Mouse (Mus musculus) stomach, postnatal 0 days (tissue): ENCODE data around the gene Fam171a2. TPM values are rescaled to one million over a fixed set of nuclear protein-coding genes. Genes with fewer than 3 reads are reported as not detected.

Experiments used
- ATAC-seq: fragments of 200-750 bp; cut with Nextera tagmentation; 2 replicates; pipeline ENCODE4 v1.8.0; 2017; ENCODE audit not compliant: low FRiP score, low TSS enrichment
- DNase-seq: peaks from one replicate; pipeline ENCODE4 v3.0.0-alpha.2; 2016; ENCODE audit warnings: low spot score
- H3K27ac ChIP-seq: fragments of 300-500 bp; sonication (generic); replicated peaks from 2 replicates; pipeline ENCODE4 v1.5.1; 2014; ENCODE audit warnings: mild to moderate bottlenecking, control low read depth
- H3K27me3 ChIP-seq: fragments of 300-500 bp; sonication (generic); 2 replicates; pipeline ENCODE4 v1.6.1; 2014; ENCODE audit warnings: low read length; ENCODE audit not compliant: control insufficient read depth, insufficient read depth
- H3K36me3 ChIP-seq: fragments of 300-500 bp; sonication (generic); 2 replicates; pipeline ENCODE4 v1.6.1; 2014; ENCODE audit warnings: low read length, mixed read lengths; ENCODE audit not compliant: control insufficient read depth, insufficient read depth
- H3K4me1 ChIP-seq: fragments of 300-500 bp; sonication (generic); replicated peaks from 2 replicates; pipeline ENCODE4 v1.6.1; 2014; ENCODE audit warnings: antibody characterized with exemption; ENCODE audit not compliant: control insufficient read depth, insufficient read depth
- H3K4me2 ChIP-seq: fragments of 300-500 bp; sonication (generic); replicated peaks from 2 replicates; pipeline ENCODE4 v1.6.1; 2014; ENCODE audit warnings: low read depth, mild to moderate bottlenecking, control low read depth, moderate library complexity
- H3K4me3 ChIP-seq: fragments of 300-500 bp; sonication (generic); 2 replicates; pipeline ENCODE4 v1.5.1; 2014; ENCODE audit warnings: low read depth, low read length, control low read depth
- H3K9ac ChIP-seq: fragments of 300-500 bp; sonication (generic); 2 replicates; pipeline ENCODE4 v1.6.1; 2014; ENCODE audit warnings: mild to moderate bottlenecking, low read length, control low read depth, mixed read lengths
- H3K9me3 ChIP-seq: fragments of 300-500 bp; sonication (generic); 2 replicates; pipeline ENCODE4 v1.6.1; 2016; ENCODE audit warnings: low read length; ENCODE audit not compliant: control insufficient read depth
- CTCF ChIP-seq: IDR thresholded peaks from 2 replicates; pipeline ENCODE4 v1.5.1; 2016; ENCODE audit warnings: antibody characterized with exemption, low read depth, mild to moderate bottlenecking, moderate library complexity
- EP300 ChIP-seq: optimal IDR thresholded peaks from 2 replicates; pipeline ENCODE3; 2016; ENCODE audit warnings: antibody characterized with exemption
- WGBS: fragments of 180-500 bp; shearing (Covaris S2); extraction: QIAGEN DNeasy Blood & Tissue Kit; methylation state at CpG from one replicate; pipeline ENCODE4 v1.1.7; 2014; 5-methylcytosine and 5-hydroxymethylcytosine counted together
- polyA plus RNA-seq: library from polyadenylated mRNA; unstranded; fragments of >200 nt; fragmentation: Nextera tagmentation; extraction: Ambion mirVana; gene quantifications from 2 replicates; pipeline ENCODE4 v1.2.1, GENCODE M21; 2015

Gene Fam171a2
- polyA plus RNA-seq, 1 experiment from 2014 or later: 2.0 TPM

- Histone ChIP-seq H3K4me2 (peak overlapping the region; percentile 89), H3K9me3 (no peaks in the 10 kb centered on the region), H3K9ac (peak overlapping the region; percentile 75), H3K36me3 (peaks cover 15% of the 10 kb centered on the region; the same call in 1 of the 2 replicates), H3K4me1 (no peaks in the 10 kb centered on the region), H3K27me3 (no peaks in the 10 kb centered on the region), H3K27ac (peak overlapping the region; percentile 93), H3K4me3 (peak overlapping the region; percentile 74)
- peak; percentile 90 for TF ChIP-seq CTCF
- TF ChIP-seq EP300: no peak
- DNase-seq (peak; percentile 83), ATAC-seq (peak; percentile 33; the same call in 1 of the 2 replicates)
- WGBS: 2% methylated on average over 7 of the region's 7 CpGs
These were observed 16.4 kb downstream of the Fam171a2 start for GRCm38 (mm10) chr11:102431018-102431645.

GRCm38 (mm10) chr11:102430121-102431017 lies 17.1 kb downstream of the Fam171a2 start, which contains the start of gene Grn:
Gene Grn, plus strand, starts transcription at chr11:102430315.
- H3K36me3 ChIP-seq: peaks cover 9% of the 10 kb centered on the region; the same call in 1 of the 2 replicates
- DNase-seq: peak; percentile 91
- peak; percentile 93 for ATAC-seq
- no peaks in the 10 kb centered on the region for H3K4me1 ChIP-seq
- peak within 1 kb of the TSS; percentile 74 for H3K4me3 ChIP-seq
- WGBS: under 1% methylated on average over 28 of the region's 29 CpGs
- peak within 1 kb of the TSS; percentile 89 for H3K4me2 ChIP-seq
- TF ChIP-seq EP300: no peak
- TF ChIP-seq CTCF: peak; percentile 29; the same call in 1 of the 2 replicates
- no peaks in the 10 kb centered on the region for H3K27me3 ChIP-seq
- peak within 1 kb of the TSS; percentile 93 for H3K27ac ChIP-seq
- H3K9ac ChIP-seq: peak within 1 kb of the TSS; percentile 75
- H3K9me3 ChIP-seq: no peaks in the 10 kb centered on the region

- H3K27ac ChIP-seq: no peak overlapping the region
- 39% methylated on average over 3 of the region's 3 CpGs for WGBS
- H3K4me3 ChIP-seq: peak overlapping the region; percentile 74
- no peak for DNase-seq
- TF ChIP-seq CTCF (no peak), EP300 (no peak)
- H3K4me2 ChIP-seq: peak overlapping the region; percentile 89
- H3K9me3 ChIP-seq: no peaks in the 10 kb centered on the region
- no peaks in the 10 kb centered on the region for H3K27me3 ChIP-seq
- peak overlapping the region; percentile 58; the same call in 1 of the 2 replicates for H3K9ac ChIP-seq
- no peak for ATAC-seq
- peaks cover 5% of the 10 kb centered on the region; the same call in 1 of the 2 replicates for H3K36me3 ChIP-seq
- H3K4me1 ChIP-seq: no peaks in the 10 kb centered on the region
These were observed 17.9 kb downstream of the Fam171a2 start for GRCm38 (mm10) chr11:102429551-102429950.

GRCm38 (mm10) chr11:102428981-102429540 lies 18.4 kb downstream of the Fam171a2 start:
- no peaks in the 10 kb centered on the region for H3K9me3 ChIP-seq
- H3K27ac ChIP-seq: no peak overlapping the region
- ATAC-seq (no peak), DNase-seq (no peak)
- TF ChIP-seq CTCF (no peak), EP300 (no peak)
- peaks cover 5% of the 10 kb centered on the region; the same call in 1 of the 2 replicates for H3K36me3 ChIP-seq
- H3K4me3 ChIP-seq: no peak overlapping the region
- no peaks in the 10 kb centered on the region for H3K4me1 ChIP-seq
- 56% methylated on average over 8 of the region's 8 CpGs for WGBS
- H3K4me2 ChIP-seq: no peak overlapping the region
- H3K27me3 ChIP-seq: no peaks in the 10 kb centered on the region
- no peak overlapping the region for H3K9ac ChIP-seq

GRCm38 (mm10) chr11:102425555-102426316 lies 21.7 kb downstream of the Fam171a2 start:
- H3K9me3 ChIP-seq: no peaks in the 10 kb centered on the region
- no peaks in the 10 kb centered on the region for H3K36me3 ChIP-seq
- H3K4me3 ChIP-seq: no peak overlapping the region
- TF ChIP-seq EP300: no peak
- TF ChIP-seq CTCF: no peak
- no peak overlapping the region for H3K9ac ChIP-seq
- 69% methylated on average over 8 of the region's 8 CpGs for WGBS
- no peak overlapping the region for H3K4me2 ChIP-seq
- no peaks in the 10 kb centered on the region for H3K4me1 ChIP-seq
- no peaks in the 10 kb centered on the region for H3K27me3 ChIP-seq
- DNase-seq (no peak), ATAC-seq (no peak)
- no peak overlapping the region for H3K27ac ChIP-seq
